Mouse (Mus musculus): ENCODE data around the gene Olfr524. TPM values are rescaled to one million over a fixed set of nuclear protein-coding genes. Genes with fewer than 3 reads are reported as not detected.

The Olfr524 gene
- polyA plus RNA-seq, 1 experiment from 2014 or later = 0.43 TPM

Other genes with a start within 250 kb of the Olfr524 start
- gene 6430531B16Rik, start 227.2 kb downstream of the Olfr524 start, polyA plus RNA-seq (2015; fragmentation: Nextera tagmentation; extraction: Ambion mirVana) = 0.66 and 0.69 TPM in 2 replicates
- gene Adam8, start 213.4 kb downstream of the Olfr524 start, polyA plus RNA-seq (2015; fragmentation: Nextera tagmentation; extraction: Ambion mirVana) = 1.7 and 2.8 TPM in 2 replicates
- gene Zfp511, start 169.6 kb downstream of the Olfr524 start, polyA plus RNA-seq (2015; fragmentation: Nextera tagmentation; extraction: Ambion mirVana) = 32.1 and 36.5 TPM in 2 replicates
- gene Tubgcp2, start 169.3 kb downstream of the Olfr524 start, polyA plus RNA-seq (2015; fragmentation: Nextera tagmentation; extraction: Ambion mirVana) = 34.6 and 39.9 TPM in 2 replicates
- gene Msx3, start 156.9 kb downstream of the Olfr524 start, polyA plus RNA-seq (2015; fragmentation: Nextera tagmentation; extraction: Ambion mirVana) = not detected in 2 replicates
- 0.47 and 0.66 TPM in 2 replicates for gene Caly, start 123.4 kb downstream of the Olfr524 start, polyA plus RNA-seq (2015; fragmentation: Nextera tagmentation; extraction: Ambion mirVana)
- gene Prap1, start 112.6 kb downstream of the Olfr524 start, polyA plus RNA-seq (2015; fragmentation: Nextera tagmentation; extraction: Ambion mirVana) = 2.3 TPM in 1 of 2 replicates, not detected in the other
- gene Fuom, start 103.5 kb downstream of the Olfr524 start, polyA plus RNA-seq (2015; fragmentation: Nextera tagmentation; extraction: Ambion mirVana) = 93.9 and 103 TPM in 2 replicates
- gene Paox, start 90.2 kb downstream of the Olfr524 start, polyA plus RNA-seq (2015; fragmentation: Nextera tagmentation; extraction: Ambion mirVana) = 9.5 and 12.9 TPM in 2 replicates
- 244 and 266 TPM in 2 replicates for gene Echs1, start 89.5 kb downstream of the Olfr524 start, polyA plus RNA-seq (2015; fragmentation: Nextera tagmentation; extraction: Ambion mirVana)
- 34.1 and 36.8 TPM in 2 replicates for gene Mtg1, start 68.4 kb downstream of the Olfr524 start, polyA plus RNA-seq (2015; fragmentation: Nextera tagmentation; extraction: Ambion mirVana)
- 0.09 and 0.12 TPM in 2 replicates for gene Sprn, start 51.1 kb downstream of the Olfr524 start, polyA plus RNA-seq (2015; fragmentation: Nextera tagmentation; extraction: Ambion mirVana)
- not detected in 2 replicates for gene Olfr522, start 41.2 kb downstream of the Olfr524 start, polyA plus RNA-seq (2015; fragmentation: Nextera tagmentation; extraction: Ambion mirVana)
- not detected in 2 replicates for gene Olfr523, start 32.7 kb downstream of the Olfr524 start, polyA plus RNA-seq (2015; fragmentation: Nextera tagmentation; extraction: Ambion mirVana)
- gene Cd163l1, start 12.3 kb upstream of the Olfr524 start, polyA plus RNA-seq (2015; fragmentation: Nextera tagmentation; extraction: Ambion mirVana) = 5.2 and 10.4 TPM in 2 replicates
- gene 5830411N06Rik, start 41.3 kb upstream of the Olfr524 start, polyA plus RNA-seq (2015; fragmentation: Nextera tagmentation; extraction: Ambion mirVana) = 0.31 and 1.4 TPM in 2 replicates
- gene Olfr525, start 114.9 kb upstream of the Olfr524 start, polyA plus RNA-seq (2015; fragmentation: Nextera tagmentation; extraction: Ambion mirVana) = not detected in 2 replicates
- not detected in 2 replicates for gene Olfr527, start 128.1 kb upstream of the Olfr524 start, polyA plus RNA-seq (2015; fragmentation: Nextera tagmentation; extraction: Ambion mirVana)
- not detected in 2 replicates for gene Olfr60, start 155.7 kb upstream of the Olfr524 start, polyA plus RNA-seq (2015; fragmentation: Nextera tagmentation; extraction: Ambion mirVana)
- not detected in 2 replicates for gene Olfr530, start 170.4 kb upstream of the Olfr524 start, polyA plus RNA-seq (2015; fragmentation: Nextera tagmentation; extraction: Ambion mirVana)
- gene Olfr531, start 197.0 kb upstream of the Olfr524 start, polyA plus RNA-seq (2015; fragmentation: Nextera tagmentation; extraction: Ambion mirVana) = not detected in 2 replicates
- not detected in 2 replicates for gene Olfr532, start 215.7 kb upstream of the Olfr524 start, polyA plus RNA-seq (2015; fragmentation: Nextera tagmentation; extraction: Ambion mirVana)

All from heart, embryonic 16.5 days (tissue).